Mouse (Mus musculus): Measurements from ENCODE around the gene Cyp11a1.

DNA sequence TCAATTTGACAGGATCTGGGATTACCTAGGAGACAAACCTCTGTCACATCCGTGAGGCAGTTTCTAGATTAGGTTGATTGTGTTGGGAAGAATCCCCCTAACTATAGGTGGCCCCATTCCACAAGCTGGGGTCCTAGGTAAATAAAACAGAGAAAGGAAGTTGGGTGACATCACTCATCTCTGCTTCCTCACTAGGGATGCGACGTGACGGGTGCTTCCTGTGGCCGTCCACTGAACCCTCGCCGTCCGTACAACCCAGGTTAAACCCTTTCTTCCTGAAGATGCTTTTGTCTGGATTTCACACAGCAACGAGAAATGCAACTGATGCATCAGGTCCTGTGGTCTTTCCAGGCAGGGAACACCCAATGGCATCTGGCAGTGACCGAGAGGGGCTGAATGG lies 40.9 kb downstream of the Cyp11a1 start:
- TF ChIP-seq CTCF (IDR thresholded peaks at IDR 0.05; ENCODE audit: low read depth) (no peak), EP300 (optimal IDR thresholded peaks at IDR 0.05) (no peak)

All from stomach, postnatal 0 days (tissue).